26 mouse cellular contexts compared by ENCODE assay signal in the genomic region with DNA sequence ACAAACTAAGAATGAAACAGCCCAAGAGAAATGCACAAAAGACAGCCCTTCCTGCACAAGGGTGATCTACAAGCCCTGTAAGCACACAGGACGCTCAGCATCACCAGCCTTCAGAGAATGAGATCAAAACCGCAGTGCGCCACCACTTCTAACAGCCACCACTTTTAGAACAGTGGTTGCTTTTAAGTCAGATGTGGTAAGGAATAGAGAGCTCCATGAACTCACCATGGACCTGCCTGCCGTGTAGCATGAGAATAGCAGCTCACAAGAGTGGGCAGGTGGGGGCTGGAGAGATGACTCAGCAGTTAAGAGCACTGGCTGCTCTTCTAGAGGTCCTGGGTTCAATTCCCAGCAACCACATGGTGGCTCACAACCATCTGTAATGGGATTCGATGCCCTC. TPM values are rescaled to one million over a fixed set of nuclear protein-coding genes. Genes with fewer than 3 reads are reported as not detected.
DNase-seq lines count a peak whose midpoint lies in the region; ATAC-seq and TF ChIP-seq lines count a peak whose summit lies in the region.
"Had no signal": no experiment of that assay in that cellular context is flagged by ENCODE, and none has a peak within 500 bp of the region (broad histone marks: within the 10 kb centered on the region; RNA-seq: fewer than 3 reads in every experiment).

No protein-coding gene starts in this region.

- no peak overlapping the region for H3K4me2 ChIP-seq in midbrain, embryonic 11.5 days
- H3K4me2 ChIP-seq in forebrain, postnatal 0 days (ENCODE audit: low read depth): no peak overlapping the region
- H3K4me2 ChIP-seq: embryonic facial prominence, embryonic 13.5 days; forebrain, embryonic 15.5 days; heart, embryonic 12.5 days; hindbrain, embryonic 13.5 days; intestine, embryonic 15.5 days; limb, embryonic 12.5 days; liver, embryonic 12.5 days; neural tube, embryonic 13.5 days had no signal

- H3K9me3 ChIP-seq in midbrain, embryonic 11.5 days (ENCODE audit: control insufficient read depth, low read length): no peaks in the 10 kb centered on the region
- H3K9me3 ChIP-seq in forebrain, postnatal 0 days (ENCODE audit: low read length): no peaks in the 10 kb centered on the region
- H3K9me3 ChIP-seq: embryonic facial prominence, embryonic 13.5 days; forebrain, embryonic 15.5 days; heart, embryonic 12.5 days; hindbrain, embryonic 13.5 days; intestine, embryonic 15.5 days; limb, embryonic 12.5 days; liver, embryonic 12.5 days; neural tube, embryonic 13.5 days had no signal

- no peaks in the 10 kb centered on the region for H3K27me3 ChIP-seq in midbrain, embryonic 11.5 days (ENCODE audit: control insufficient read depth, insufficient read depth, low read length)
- H3K27me3 ChIP-seq in kidney, adult 2 months (replicated peaks; ENCODE audit: control insufficient read depth, insufficient read depth, low read length): no peaks in the 10 kb centered on the region
- H3K27me3 ChIP-seq in forebrain, postnatal 0 days (ENCODE audit: insufficient read depth, low read length): no peaks in the 10 kb centered on the region
- H3K27me3 ChIP-seq: embryonic facial prominence, embryonic 13.5 days; forebrain, embryonic 15.5 days; heart, embryonic 12.5 days; hindbrain, embryonic 13.5 days; intestine, embryonic 15.5 days; limb, embryonic 12.5 days; liver, embryonic 12.5 days; neural tube, embryonic 13.5 days had no signal

- DNase-seq in CD4-positive helper T cell, adult 2 months (ENCODE audit: low read depth, low spot score): peak; percentile 92
- DNase-seq in ES-CJ7 (ENCODE audit: low read depth, low spot score): peak; percentile 65
- peak; percentile 96 for DNase-seq in thymus, postnatal 0 days (ENCODE audit: low spot score)
- no peak for DNase-seq in midbrain, embryonic 11.5 days (ENCODE audit: low spot score, missing footprints)
- no peak for DNase-seq in frontal cortex, postnatal 10 days (ENCODE audit: low spot score in 2 of 2)
- DNase-seq in kidney, adult 2 months: no peak
- no peak for DNase-seq in forebrain, postnatal 0 days
- DNase-seq: adrenal gland, adult 8-10 months; cerebellum, postnatal 10 days; heart, adult 11 months; kidney, postnatal 4 days; layer of hippocampus, adult 9-11 months; lung, adult 2 months; spleen, adult 18-20 months had no signal

- H3K36me3 ChIP-seq in midbrain, embryonic 11.5 days (ENCODE audit: control insufficient read depth, insufficient read depth, low read length): no peaks in the 10 kb centered on the region
- no peaks in the 10 kb centered on the region; the same call in 1 of the 2 replicates for H3K36me3 ChIP-seq in kidney, adult 2 months (ENCODE audit: control insufficient read depth, insufficient read depth, low read length)
- peaks cover 38% of the 10 kb centered on the region; the same call in 1 of the 2 replicates for H3K36me3 ChIP-seq in forebrain, postnatal 0 days (ENCODE audit: insufficient read depth)

- ATAC-seq in inflammation-experienced regulatory T-cells, adult 6 months: peak; percentile 99
- ATAC-seq in midbrain, embryonic 11.5 days (ENCODE audit: low FRiP score): no peak
- no peak for ATAC-seq in forebrain, postnatal 0 days
- ATAC-seq: forebrain, embryonic 15.5 days; intestine, embryonic 15.5 days; liver, embryonic 12.5 days had no signal

- H3K27ac ChIP-seq in midbrain, embryonic 11.5 days (ENCODE audit: low read depth, low read length): no peak overlapping the region
- no peak overlapping the region for H3K27ac ChIP-seq in kidney, adult 2 months (ENCODE audit: insufficient read depth, low read depth, low read length)
- H3K27ac ChIP-seq in forebrain, postnatal 0 days (ENCODE audit: low read depth, low read length): no peak overlapping the region
- H3K27ac ChIP-seq: embryonic facial prominence, embryonic 13.5 days; forebrain, embryonic 15.5 days; hindbrain, embryonic 13.5 days; intestine, embryonic 15.5 days; limb, embryonic 12.5 days; liver, embryonic 12.5 days; midbrain, embryonic 10.5 days; neural tube, embryonic 13.5 days had no signal

- TF ChIP-seq POLR2A in kidney, adult 2 months (IDR thresholded peaks at IDR 0.05; ENCODE audit: low read depth, low read length): no peak

- 92% methylated on average over 5 of the region's 5 CpGs for WGBS in midbrain, embryonic 11.5 days
- 97% methylated on average over 5 of the region's 5 CpGs for WGBS in kidney, adult 2 months
- WGBS in forebrain, postnatal 0 days: 92% methylated on average over 5 of the region's 5 CpGs

- H3K4me1 ChIP-seq in midbrain, embryonic 11.5 days (ENCODE audit: control insufficient read depth, insufficient read depth, low read length): peaks cover 4% of the 10 kb centered on the region; the same call in 1 of the 2 replicates
- no peaks in the 10 kb centered on the region for H3K4me1 ChIP-seq in kidney, adult 2 months (ENCODE audit: control insufficient read depth, insufficient read depth, low read length)
- no peaks in the 10 kb centered on the region for H3K4me1 ChIP-seq in forebrain, postnatal 0 days (ENCODE audit: insufficient read depth)
- H3K4me1 ChIP-seq: embryonic facial prominence, embryonic 13.5 days; intestine, embryonic 15.5 days; limb, embryonic 12.5 days had no signal

- TF ChIP-seq CTCF in kidney, adult 2 months (conservative IDR thresholded peaks at IDR 0.05; ENCODE audit: insufficient read depth, insufficient read length, low read depth, low read length): no peak
- TF ChIP-seq CTCF in forebrain, postnatal 0 days (IDR thresholded peaks at IDR 0.05; ENCODE audit: low read depth): no peak

- no peak overlapping the region for H3K9ac ChIP-seq in midbrain, embryonic 11.5 days (ENCODE audit: low read length)
- no peak overlapping the region for H3K9ac ChIP-seq in forebrain, postnatal 0 days
- H3K9ac ChIP-seq: embryonic facial prominence, embryonic 13.5 days; forebrain, embryonic 15.5 days; heart, embryonic 12.5 days; hindbrain, embryonic 13.5 days; intestine, embryonic 15.5 days; limb, embryonic 12.5 days; liver, embryonic 12.5 days; neural tube, embryonic 13.5 days had no signal

- no peak overlapping the region for H3K4me3 ChIP-seq in midbrain, embryonic 11.5 days (ENCODE audit: low read depth, low read length)
- no peak overlapping the region for H3K4me3 ChIP-seq in kidney, adult 2 months (ENCODE audit: insufficient read depth, low read depth, low read length)
- no peak overlapping the region for H3K4me3 ChIP-seq in forebrain, postnatal 0 days (ENCODE audit: low read depth, low read length)
- H3K4me3 ChIP-seq: embryonic facial prominence, embryonic 13.5 days; forebrain, embryonic 15.5 days; heart, embryonic 12.5 days; hindbrain, embryonic 13.5 days; intestine, embryonic 15.5 days; limb, embryonic 12.5 days; liver, embryonic 12.5 days; midbrain, embryonic 10.5 days; neural tube, embryonic 13.5 days had no signal

RNA-seq across cellular contexts. Expression of gene BC004004, which starts 11.8 kb away (rescaled TPM):
- polyA plus RNA-seq in inflammation-experienced regulatory T-cells, adult 6 months (2017; shearing (Covaris generic)): 100 to 1,000 TPM; 120 to 122 (median 120) TPM
- polyA plus RNA-seq in thymus, postnatal 0 days (2015; fragmentation: Nextera tagmentation; extraction: Ambion mirVana): 92.2 and 95.2 TPM in 2 replicates
- polyA plus RNA-seq in midbrain, embryonic 11.5 days (2014; fragmentation: Nextera tagmentation; extraction: Ambion mirVana): 68.4 and 74.6 TPM in 2 replicates
- polyA plus RNA-seq in kidney, adult 2 months (2012; rRNA removed): 219 and 228 TPM in 2 replicates
- 121 and 128 TPM in 2 replicates for total RNA-seq in forebrain, postnatal 0 days (2014; rRNA removed)
- 153 and 174 TPM in 2 replicates for polyA plus RNA-seq in forebrain, postnatal 0 days (2015; fragmentation: Nextera tagmentation; extraction: Ambion mirVana)

RNA-seq across cellular contexts. Expression of gene Ppil1, which starts 16.4 kb away (rescaled TPM):
- 100 to 1,000 TPM in 1 of 3 experiments, 10 to 100 TPM in 2; 59.0 to 107 (median 62.4) TPM for polyA plus RNA-seq in inflammation-experienced regulatory T-cells, adult 6 months (2017; shearing (Covaris generic))
- 118 and 133 TPM in 2 replicates for polyA plus RNA-seq in thymus, postnatal 0 days (2015; fragmentation: Nextera tagmentation; extraction: Ambion mirVana)
- polyA plus RNA-seq in midbrain, embryonic 11.5 days (2014; fragmentation: Nextera tagmentation; extraction: Ambion mirVana): 163 and 170 TPM in 2 replicates
- 21.5 and 23.5 TPM in 2 replicates for polyA plus RNA-seq in kidney, adult 2 months (2012; rRNA removed)
- 67.8 and 79.7 TPM in 2 replicates for total RNA-seq in forebrain, postnatal 0 days (2014; rRNA removed)
- 103 and 106 TPM in 2 replicates for polyA plus RNA-seq in forebrain, postnatal 0 days (2015; fragmentation: Nextera tagmentation; extraction: Ambion mirVana)

RNA-seq across cellular contexts. Expression of gene Pi16, which starts 37.1 kb away (rescaled TPM):
- under 1 TPM; 0.30 to 0.57 (median 0.53) TPM for polyA plus RNA-seq in inflammation-experienced regulatory T-cells, adult 6 months (2017; shearing (Covaris generic))
- polyA plus RNA-seq in thymus, postnatal 0 days (2015; fragmentation: Nextera tagmentation; extraction: Ambion mirVana): 3.7 and 4.4 TPM in 2 replicates
- polyA plus RNA-seq in midbrain, embryonic 11.5 days (2014; fragmentation: Nextera tagmentation; extraction: Ambion mirVana): 0.56 and 0.57 TPM in 2 replicates
- 18.4 and 22.2 TPM in 2 replicates for polyA plus RNA-seq in kidney, adult 2 months (2012; rRNA removed)
- total RNA-seq in forebrain, postnatal 0 days (2014; rRNA removed): 3.5 and 5.7 TPM in 2 replicates
- polyA plus RNA-seq in forebrain, postnatal 0 days (2015; fragmentation: Nextera tagmentation; extraction: Ambion mirVana): 1.7 and 2.0 TPM in 2 replicates

RNA-seq across cellular contexts. Expression of gene Cpne5, which starts 42.5 kb away (rescaled TPM):
- polyA plus RNA-seq in inflammation-experienced regulatory T-cells, adult 6 months (2017; shearing (Covaris generic)): 1 to 10 TPM in 2 of 3 experiments, under 1 TPM in 1; 0.59 to 2.4 (median 1.7) TPM
- polyA plus RNA-seq in thymus, postnatal 0 days (2015; fragmentation: Nextera tagmentation; extraction: Ambion mirVana): 2.8 and 3.0 TPM in 2 replicates
- polyA plus RNA-seq in midbrain, embryonic 11.5 days (2014; fragmentation: Nextera tagmentation; extraction: Ambion mirVana): 7.4 TPM in 2 replicates
- polyA plus RNA-seq in kidney, adult 2 months (2012; rRNA removed): 0.78 and 1.2 TPM in 2 replicates
- total RNA-seq in forebrain, postnatal 0 days (2014; rRNA removed): 46.2 and 60.0 TPM in 2 replicates
- 48.6 and 61.6 TPM in 2 replicates for polyA plus RNA-seq in forebrain, postnatal 0 days (2015; fragmentation: Nextera tagmentation; extraction: Ambion mirVana)
- total RNA-seq: gastrocnemius, adult 8-10 months; monocyte, adult 5-6 weeks had no signal

Comparison
In these comparisons a context has a peak if more than half of its experiments do, and no peak if none do; other contexts are left out.
1. DNase-seq: peak in CD4-positive helper T cell, adult 2 months (single experiment), ES-CJ7 (single experiment) and thymus, postnatal 0 days (single experiment); none in midbrain, embryonic 11.5 days (single experiment), frontal cortex, postnatal 10 days (0 of 2), kidney, adult 2 months (single experiment) and forebrain, postnatal 0 days (single experiment).